Mouse (Mus musculus) megakaryocyte, embryonic 14.5 days (primary cell): ENCODE measurements around the gene Gja4. TPM values are rescaled to one million over a fixed set of nuclear protein-coding genes. Genes with fewer than 3 reads are reported as not detected.

Experiments used
- H3K27me3 ChIP-seq: replicated peaks from 2 replicates; pipeline ENCODE3; 2012; ENCODE audit warnings: inconsistent platforms
- H3K36me3 ChIP-seq: replicated peaks from 2 replicates; pipeline ENCODE3; 2012; ENCODE audit warnings: low read length, inconsistent platforms, mixed read lengths
- H3K4me1 ChIP-seq: 2 replicates; pipeline ENCODE4 v1.6.1; 2012; ENCODE audit warnings: inconsistent platforms
- H3K4me3 ChIP-seq: replicated peaks from 2 replicates; pipeline ENCODE3; 2012; ENCODE audit warnings: moderate library complexity, mild to moderate bottlenecking, inconsistent platforms
- H3K9me3 ChIP-seq: 2 replicates; pipeline ENCODE4 v1.6.1; 2012; ENCODE audit warnings: inconsistent platforms
- FLI1 ChIP-seq: IDR thresholded peaks from 2 replicates; pipeline ENCODE4 v1.6.1; 2012; ENCODE audit warnings: low read length, inconsistent platforms, mixed read lengths
- GATA1 ChIP-seq: IDR thresholded peaks from 3 replicates; pipeline ENCODE4 v1.6.1; 2012; ENCODE audit warnings: mixed read lengths, low read length, inconsistent platforms, borderline replicate concordance
- polyA plus RNA-seq: library from polyadenylated mRNA; stranded (reverse); fragments of >175 nt; gene quantifications from 2 replicates; pipeline ENCODE4 v1.2.3, GENCODE M21; 2012; ENCODE audit warnings: low replicate concordance; ENCODE audit not compliant: insufficient read depth

Gene Gja4
- 0.72 and 5.4 TPM in 2 replicates for polyA plus RNA-seq

DNA sequence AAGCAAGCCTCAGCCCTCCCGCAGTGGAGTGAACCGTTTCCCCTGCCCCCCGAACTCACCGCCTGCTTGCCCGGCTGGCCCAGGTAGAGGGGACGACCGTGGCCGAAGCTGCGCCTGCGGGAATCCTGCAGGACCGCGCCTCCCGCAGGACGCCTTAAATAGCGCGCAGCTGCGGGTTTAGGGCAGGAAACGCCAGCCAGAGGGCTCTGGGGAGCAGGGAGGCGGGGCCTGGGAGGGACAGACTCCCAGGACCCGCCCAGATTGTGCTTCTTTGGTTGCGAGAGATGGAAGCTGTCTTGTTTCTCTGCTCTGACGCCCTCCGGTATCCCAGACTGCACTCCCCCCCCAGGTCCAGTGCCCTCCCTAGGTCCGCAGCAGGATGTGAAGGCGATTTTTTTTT is at the start of gene Gja4:
Gja4 (minus strand) TSS at position 179 of the 400 bp plus-strand sequence.
- Histone ChIP-seq H3K9me3 (no peaks in the 10 kb centered on the region), H3K4me3 (peak within 1 kb of the TSS; percentile 91), H3K36me3 (no peaks in the 10 kb centered on the region), H3K27me3 (peaks cover 58% of the 10 kb centered on the region), H3K4me1 (peaks cover 30% of the 10 kb centered on the region)
- no peak for TF ChIP-seq FLI1
- TF ChIP-seq GATA1, result no peak

DNA sequence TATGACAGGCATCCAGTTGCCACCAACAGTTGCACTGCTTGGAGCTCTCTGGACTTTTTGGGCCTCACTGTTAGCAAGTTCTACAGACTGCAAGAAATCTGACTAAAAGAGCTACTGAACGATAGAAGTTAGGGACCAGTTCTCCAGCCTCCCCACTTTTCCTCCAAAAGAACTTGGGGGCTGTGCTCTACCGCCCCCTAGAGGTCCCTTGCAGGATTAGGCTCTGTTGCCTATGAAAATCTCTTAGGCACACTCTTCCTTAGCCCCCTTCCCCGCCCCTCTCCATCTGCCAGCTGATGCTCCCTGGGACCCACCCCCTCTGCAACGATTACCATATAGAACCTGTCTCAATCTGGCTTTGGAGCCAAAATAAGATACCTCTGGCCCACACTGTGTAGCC is 49.5 kb upstream of the Gja4 start:
- Histone ChIP-seq H3K4me1 (peaks cover 2% of the 10 kb centered on the region; the same call in 1 of the 2 replicates), H3K27me3 (peaks cover 13% of the 10 kb centered on the region), H3K9me3 (no peaks in the 10 kb centered on the region), H3K36me3 (no peaks in the 10 kb centered on the region), H3K4me3 (no peak overlapping the region)
- TF ChIP-seq FLI1 (no peak), GATA1 (no peak)

DNA sequence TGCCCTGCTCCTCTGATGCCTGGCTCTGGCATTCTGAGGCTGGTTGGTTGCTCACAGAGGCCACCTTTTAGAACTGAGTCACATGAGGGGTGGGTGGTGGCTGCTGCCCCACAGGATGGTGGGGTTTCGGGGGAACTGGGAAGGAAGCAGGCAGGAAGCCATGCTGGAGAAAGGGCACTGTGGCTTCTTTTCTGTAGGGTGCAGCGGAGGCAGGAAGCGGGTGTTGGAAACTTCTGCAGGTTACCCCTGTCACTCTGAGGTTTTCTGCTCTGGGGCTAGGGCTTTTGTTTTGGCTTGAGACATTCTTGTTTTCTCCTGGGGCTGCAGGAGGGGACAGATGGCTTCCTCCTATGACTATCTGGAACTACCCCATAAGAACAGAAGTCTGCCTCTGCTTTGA is 48.7 kb upstream of the Gja4 start:
- Histone ChIP-seq H3K27me3 (peaks cover 19% of the 10 kb centered on the region), H3K36me3 (no peaks in the 10 kb centered on the region), H3K4me3 (no peak overlapping the region), H3K9me3 (no peaks in the 10 kb centered on the region), H3K4me1 (0 out of 2 replicates have a peak, but pooled peaks cover 3% of the 10 kb centered on the region)
- TF ChIP-seq GATA1 (no peak), FLI1 (no peak)

DNA sequence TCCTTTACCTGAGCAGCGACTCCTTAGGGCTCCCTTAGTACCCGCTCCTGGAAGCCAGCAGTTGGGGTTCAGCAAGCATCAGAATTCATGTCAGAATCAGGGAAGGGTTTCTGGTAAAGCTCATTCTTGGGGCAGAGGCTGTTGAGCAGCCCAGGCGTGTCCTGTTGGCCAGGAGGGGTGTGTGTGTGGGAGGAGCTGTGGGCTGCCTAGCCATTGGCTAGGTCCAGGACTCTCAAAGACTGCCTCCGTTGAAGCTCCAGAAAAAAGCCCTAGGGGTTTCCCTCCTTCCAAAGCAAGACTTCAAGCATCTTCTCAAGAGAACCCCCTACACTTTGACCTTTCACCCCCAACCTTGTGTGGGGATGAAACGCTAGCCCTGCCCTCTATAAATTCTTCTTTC is 44.2 kb upstream of the Gja4 start, which contains the start of gene Gjb5:
Gjb5 (minus strand) TSS at position 164 of the 400 bp plus-strand sequence.
- H3K27me3 ChIP-seq, result peaks cover 23% of the 10 kb centered on the region
- H3K4me3 ChIP-seq, result peak within 1 kb of the TSS; percentile 69
- H3K4me1 ChIP-seq, result peaks cover 3% of the 10 kb centered on the region; the same call in 1 of the 2 replicates
- H3K9me3 ChIP-seq, result no peaks in the 10 kb centered on the region
- H3K36me3 ChIP-seq, result peaks cover 3% of the 10 kb centered on the region
- TF ChIP-seq FLI1 (no peak), GATA1 (no peak)

DNA sequence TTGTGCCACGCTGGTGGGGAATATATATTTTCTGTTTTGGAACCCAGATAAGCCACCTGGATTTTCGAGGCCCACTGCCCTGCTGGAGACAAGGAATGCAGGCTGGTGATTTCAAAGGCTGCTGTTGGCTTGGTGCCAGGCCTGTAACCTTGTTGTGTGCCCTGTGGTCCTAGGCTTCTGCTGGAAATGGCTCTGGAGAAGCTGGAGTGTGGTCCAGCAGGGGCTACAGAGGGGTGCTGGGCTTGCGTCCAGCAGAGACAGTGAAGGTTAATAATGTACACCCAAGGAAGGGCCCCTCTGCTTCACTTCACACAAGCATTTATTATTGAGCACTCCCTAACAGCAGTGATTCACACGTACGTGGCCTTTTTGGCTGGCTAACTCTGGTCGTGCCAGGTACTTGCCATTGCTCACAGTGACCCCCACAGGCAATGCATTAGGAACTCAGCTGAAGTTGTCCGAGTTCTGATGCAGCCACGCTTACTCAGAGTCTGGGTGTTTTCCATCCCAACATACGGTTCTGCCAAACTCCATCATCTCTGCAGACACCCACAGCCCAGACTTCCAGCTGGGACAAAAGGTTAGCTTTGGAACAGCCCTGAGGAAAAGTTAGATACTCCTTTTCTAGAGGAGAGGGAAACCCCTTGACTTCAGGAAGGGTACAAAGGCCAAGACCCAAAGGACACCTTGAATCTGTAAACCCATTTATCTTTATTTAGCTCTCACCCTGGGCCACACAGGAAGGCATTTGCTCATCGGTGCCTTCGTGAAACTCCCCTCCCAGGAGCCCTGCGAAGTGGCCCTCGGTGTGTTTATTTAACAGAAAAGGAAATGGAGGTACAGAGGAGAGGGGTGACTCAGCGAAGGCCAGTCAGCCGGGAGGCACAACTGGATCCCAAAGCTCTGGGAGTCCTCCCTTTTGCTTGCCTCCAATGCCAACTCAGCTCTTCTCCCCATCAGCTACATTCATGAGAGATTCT is 41.0 kb upstream of the Gja4 start:
- H3K9me3 ChIP-seq, result no peaks in the 10 kb centered on the region
- H3K4me3 ChIP-seq, result peak overlapping the region; percentile 81
- peaks cover 23% of the 10 kb centered on the region for H3K27me3 ChIP-seq
- H3K4me1 ChIP-seq, result peaks cover 3% of the 10 kb centered on the region; the same call in 1 of the 2 replicates
- TF ChIP-seq FLI1, result no peak
- TF ChIP-seq GATA1, result no peak
- peaks cover 20% of the 10 kb centered on the region for H3K36me3 ChIP-seq

DNA sequence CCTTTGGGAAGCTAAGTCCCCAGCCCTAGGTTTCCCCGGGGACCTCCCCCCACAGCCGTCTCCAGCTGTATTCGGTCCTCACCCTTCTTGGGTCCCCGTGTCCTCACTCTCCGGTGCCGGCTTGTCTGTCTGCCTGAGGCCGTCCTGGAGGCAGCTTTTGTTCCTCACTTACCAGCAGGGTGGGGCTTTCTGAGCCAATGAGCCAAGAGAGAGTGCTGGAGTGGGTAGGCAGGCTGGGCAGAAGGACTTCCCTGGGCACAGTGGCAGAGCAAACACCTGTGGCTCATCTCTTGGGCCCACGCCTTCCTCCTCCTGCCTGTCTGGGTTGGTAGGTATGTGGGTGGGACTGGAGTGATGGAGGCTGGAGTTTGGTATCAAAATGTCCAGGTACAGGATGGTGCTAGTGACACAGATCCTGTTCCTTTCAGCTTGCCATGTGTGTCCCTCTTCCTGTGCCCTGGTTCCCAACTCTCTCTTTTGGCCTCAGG is 40.2 kb upstream of the Gja4 start, which contains the start of gene Gjb4:
Gjb4 (minus strand) TSS at position 131 of the 488 bp plus-strand sequence.
- no peaks in the 10 kb centered on the region for H3K9me3 ChIP-seq

DNA sequence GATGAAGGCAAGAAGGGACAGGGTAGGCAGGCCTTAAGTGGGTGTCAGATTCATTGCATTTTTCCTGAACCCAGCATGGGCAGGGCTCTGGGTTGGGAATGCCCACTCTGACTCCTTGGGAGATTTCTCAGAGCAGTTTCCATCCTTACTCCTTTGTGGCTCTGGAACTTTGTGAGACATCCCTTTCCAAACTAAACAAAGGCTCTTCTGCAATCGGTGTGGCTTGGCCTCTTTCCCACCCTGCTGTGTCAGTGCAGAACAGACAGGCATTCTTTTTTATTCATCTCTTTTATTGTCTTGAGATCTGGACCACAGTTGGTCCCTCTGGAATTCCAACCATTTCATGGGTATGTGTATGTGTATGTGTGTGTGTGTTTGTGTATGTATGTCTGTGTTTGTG is 38.8 kb upstream of the Gja4 start:
- H3K4me3 ChIP-seq, result no peak overlapping the region
- H3K9me3 ChIP-seq, result no peaks in the 10 kb centered on the region
- TF ChIP-seq GATA1, result no peak
- no peak for TF ChIP-seq FLI1
- peaks cover under 1% of the 10 kb centered on the region; the same call in 1 of the 2 replicates for H3K4me1 ChIP-seq
- peaks cover 20% of the 10 kb centered on the region for H3K36me3 ChIP-seq
- H3K27me3 ChIP-seq, result peaks cover 10% of the 10 kb centered on the region

More for the DNA sequence above, 40.2 kb upstream of the Gja4 start, which contains the start of gene Gjb4:
- TF ChIP-seq FLI1 (no peak), GATA1 (no peak)
- H3K4me3 ChIP-seq, result peak within 1 kb of the TSS; percentile 81
- peaks cover 17% of the 10 kb centered on the region for H3K27me3 ChIP-seq
- peaks cover 3% of the 10 kb centered on the region; the same call in 1 of the 2 replicates for H3K4me1 ChIP-seq
- H3K36me3 ChIP-seq, result peaks cover 20% of the 10 kb centered on the region

DNA sequence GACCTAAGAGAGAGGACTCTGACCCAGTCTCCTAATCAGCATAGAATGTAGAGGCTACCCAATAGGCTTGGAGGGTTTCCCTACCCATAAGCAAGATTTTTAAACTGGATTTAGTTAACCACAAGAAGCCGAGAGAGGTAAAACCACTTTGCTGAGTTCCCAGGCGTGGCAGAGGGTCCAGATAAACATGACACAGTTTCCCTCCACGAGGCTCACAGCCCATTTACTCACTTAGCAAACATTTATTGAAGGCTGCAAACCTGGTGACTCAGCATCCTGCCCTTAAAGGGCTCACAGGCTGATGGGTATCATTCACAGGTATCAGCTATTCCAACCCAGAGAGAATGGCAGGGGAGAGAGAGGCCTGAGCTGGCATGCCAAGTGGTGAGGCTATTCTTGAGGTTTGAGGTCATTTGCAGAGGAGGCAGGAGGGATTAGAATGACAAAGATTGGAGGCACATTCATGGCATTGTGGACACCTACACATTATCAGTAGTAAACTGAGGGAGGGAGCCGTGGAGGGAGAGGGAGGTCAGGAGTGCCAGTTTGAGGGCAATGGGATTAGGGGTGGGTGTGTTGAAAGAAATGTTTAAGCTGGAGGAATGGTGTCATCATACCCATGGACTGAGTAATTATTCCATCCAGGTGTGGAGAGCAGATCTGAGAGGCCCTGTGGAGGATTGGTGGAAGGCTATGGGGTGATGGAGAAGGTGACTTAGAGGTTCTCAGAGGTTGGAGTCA is 35.9 kb upstream of the Gja4 start:
- Histone ChIP-seq H3K9me3 (no peaks in the 10 kb centered on the region), H3K4me1 (no peaks in the 10 kb centered on the region; the same call in 1 of the 2 replicates), H3K4me3 (no peak overlapping the region), H3K36me3 (peaks cover 20% of the 10 kb centered on the region), H3K27me3 (no peaks in the 10 kb centered on the region)
- no peak for TF ChIP-seq FLI1

DNA sequence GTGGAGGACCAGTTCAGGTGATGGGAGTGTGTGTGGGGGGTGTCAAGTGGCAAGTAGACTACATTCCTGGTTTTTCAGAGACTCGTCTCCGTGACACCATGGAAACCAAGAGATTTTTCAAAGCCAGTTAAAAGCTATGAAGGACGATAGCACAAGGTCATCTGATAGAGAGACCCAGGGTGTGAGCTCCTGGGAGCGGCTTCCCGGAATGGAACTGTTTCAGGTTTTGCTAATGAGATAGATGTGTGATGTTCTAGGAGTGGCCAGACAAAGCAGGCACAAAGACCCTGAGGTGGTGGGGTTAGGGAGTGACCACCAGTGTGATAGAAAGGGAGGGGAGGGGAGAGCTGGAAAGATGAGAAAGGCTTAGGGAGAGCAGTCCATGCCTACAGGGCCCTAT is 31.2 kb upstream of the Gja4 start:
- no peaks in the 10 kb centered on the region for H3K36me3 ChIP-seq
- H3K9me3 ChIP-seq, result no peaks in the 10 kb centered on the region
- TF ChIP-seq FLI1, result no peak
- TF ChIP-seq GATA1, result no peak
- H3K4me3 ChIP-seq, result no peak overlapping the region
- peaks cover 6% of the 10 kb centered on the region for H3K27me3 ChIP-seq
- H3K4me1 ChIP-seq, result no peaks in the 10 kb centered on the region
